Mouse (Mus musculus) intestine, embryonic 16.5 days (tissue): ENCODE results near the gene Arpc5l. TPM values are rescaled to one million over a fixed set of nuclear protein-coding genes. Genes with fewer than 3 reads are reported as not detected.

Experiments used
- ATAC-seq: fragments of 200-750 bp; cut with Nextera tagmentation; 2 replicates; pipeline ENCODE4 v1.8.0; 2017; ENCODE audit warnings: moderate TSS enrichment, moderate library complexity
- H3K27ac ChIP-seq: fragments of 300-500 bp; sonication (generic); 2 replicates; pipeline ENCODE4 v1.5.1; 2014; ENCODE audit warnings: mild to moderate bottlenecking, low read length
- H3K27me3 ChIP-seq: fragments of 300-500 bp; sonication (generic); replicated peaks from 2 replicates; pipeline ENCODE4 v1.6.1; 2014; ENCODE audit warnings: low read length, control low read depth, mixed read lengths; ENCODE audit not compliant: control insufficient read depth, insufficient read depth
- H3K36me3 ChIP-seq: fragments of 300-500 bp; sonication (generic); 2 replicates; pipeline ENCODE4 v1.6.1; 2014; ENCODE audit warnings: low read length, control low read depth; ENCODE audit not compliant: control insufficient read depth, insufficient read depth
- H3K4me1 ChIP-seq: fragments of 300-500 bp; sonication (generic); 2 replicates; pipeline ENCODE4 v1.6.1; 2014; ENCODE audit warnings: low read length, control low read depth, mixed read lengths; ENCODE audit not compliant: control insufficient read depth, insufficient read depth
- H3K4me2 ChIP-seq: fragments of 300-500 bp; sonication (generic); 2 replicates; pipeline ENCODE4 v1.6.1; 2014; ENCODE audit warnings: low read depth, low read length, control low read depth
- H3K4me3 ChIP-seq: fragments of 300-500 bp; sonication (generic); 2 replicates; pipeline ENCODE4 v1.5.1; 2014; ENCODE audit warnings: mild to moderate bottlenecking, low read length
- H3K9ac ChIP-seq: fragments of 300-500 bp; sonication (generic); 2 replicates; pipeline ENCODE4 v1.6.1; 2014; ENCODE audit warnings: low read depth, low read length
- H3K9me3 ChIP-seq: fragments of 300-500 bp; sonication (generic); 2 replicates; pipeline ENCODE4 v1.6.1; 2016; ENCODE audit warnings: low read length, control low read depth; ENCODE audit not compliant: control insufficient read depth
- WGBS: fragments of 180-500 bp; shearing (Covaris S2); extraction: QIAGEN DNeasy Blood & Tissue Kit; methylation state at CpG from one replicate; pipeline ENCODE4 v1.1.7; 2014; 5-methylcytosine and 5-hydroxymethylcytosine counted together
- polyA plus RNA-seq: library from polyadenylated mRNA; unstranded; fragments of >200 nt; fragmentation: Nextera tagmentation; extraction: Ambion mirVana; gene quantifications from 2 replicates; pipeline ENCODE4 v1.2.1, GENCODE M21; 2015

Arpc5l gene
- polyA plus RNA-seq, 1 experiment from 2014 or later, result 92.7 TPM

DNA sequence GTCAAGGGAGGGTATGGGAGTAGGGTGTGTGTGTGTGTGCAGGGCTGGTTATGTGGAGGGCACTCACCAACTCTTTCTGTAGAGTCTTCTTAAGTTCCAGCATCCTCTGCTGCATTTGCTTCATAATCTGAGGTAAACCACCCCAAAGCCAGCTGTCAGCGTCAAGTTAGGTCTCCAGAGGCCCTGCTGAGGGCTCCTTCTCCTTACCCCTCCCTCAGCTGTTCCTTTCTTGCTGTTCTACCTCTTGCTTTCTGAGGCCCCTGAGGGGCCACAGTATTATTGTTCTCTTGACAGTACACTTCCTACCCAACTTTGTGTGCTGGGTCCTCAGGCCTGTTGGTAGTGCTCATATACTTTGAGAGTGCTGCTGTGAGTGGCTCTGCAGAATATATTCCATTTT is 14.9 kb downstream of the Arpc5l start:
- H3K4me1 ChIP-seq, result no peaks in the 10 kb centered on the region
- H3K9me3 ChIP-seq, result no peaks in the 10 kb centered on the region
- no peak overlapping the region for H3K4me2 ChIP-seq
- H3K4me3 ChIP-seq, result no peak overlapping the region
- H3K27ac ChIP-seq, result no peak overlapping the region
- no peak overlapping the region for H3K9ac ChIP-seq
- no peak for ATAC-seq
- peaks cover 11% of the 10 kb centered on the region for H3K36me3 ChIP-seq
- H3K27me3 ChIP-seq, result no peaks in the 10 kb centered on the region
- WGBS, result 83% methylated on average over 1 of the region's 1 CpGs

DNA sequence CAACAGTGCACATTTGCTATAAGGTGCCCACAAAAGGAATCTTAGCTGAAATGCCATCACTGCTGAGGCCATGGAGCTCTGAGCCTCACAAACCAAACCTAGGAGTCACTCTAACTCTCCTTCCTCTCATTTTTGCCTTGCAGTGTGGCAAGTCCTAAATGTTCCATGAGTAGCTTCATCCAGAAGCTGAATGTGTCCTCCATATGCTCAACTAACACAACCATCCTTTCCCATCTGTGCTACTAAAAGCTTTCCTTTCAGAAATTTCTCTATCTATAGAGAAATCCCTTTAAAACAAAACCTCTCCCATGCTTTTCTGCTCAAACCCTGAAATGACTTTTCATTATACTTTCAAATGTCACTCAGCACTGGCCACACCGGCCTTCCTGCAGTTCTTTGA is 26.5 kb downstream of the Arpc5l start:
- Histone ChIP-seq H3K4me1 (no peaks in the 10 kb centered on the region), H3K4me3 (no peak overlapping the region), H3K36me3 (peaks cover 17% of the 10 kb centered on the region), H3K4me2 (no peak overlapping the region), H3K9ac (no peak overlapping the region), H3K9me3 (no peaks in the 10 kb centered on the region), H3K27me3 (no peaks in the 10 kb centered on the region), H3K27ac (no peak overlapping the region)
- WGBS, result 91% methylated on average over 1 of the region's 1 CpGs
- ATAC-seq, result no peak

DNA sequence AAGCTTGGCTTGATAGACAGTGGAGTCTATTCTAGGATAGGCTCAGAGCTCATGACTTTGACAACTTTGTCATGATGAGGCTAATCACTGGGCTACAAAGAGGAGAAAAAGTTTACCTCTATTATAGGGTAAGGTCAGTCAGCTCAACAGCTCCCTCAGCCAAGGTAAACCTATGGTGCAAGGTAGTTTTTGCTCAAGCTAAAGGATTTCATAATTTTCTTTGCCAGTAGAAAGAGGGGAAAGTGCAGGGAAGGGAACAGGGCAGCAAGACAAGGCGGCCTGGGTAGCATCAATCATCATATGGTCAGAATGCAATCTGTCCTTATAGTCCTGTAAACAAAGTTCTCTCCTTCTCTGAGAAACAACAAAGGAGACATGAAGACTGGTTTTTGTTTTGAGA is 35.1 kb downstream of the Arpc5l start:
- no peaks in the 10 kb centered on the region for H3K9me3 ChIP-seq
- WGBS, result 89% methylated on average over 1 of the region's 1 CpGs

DNA sequence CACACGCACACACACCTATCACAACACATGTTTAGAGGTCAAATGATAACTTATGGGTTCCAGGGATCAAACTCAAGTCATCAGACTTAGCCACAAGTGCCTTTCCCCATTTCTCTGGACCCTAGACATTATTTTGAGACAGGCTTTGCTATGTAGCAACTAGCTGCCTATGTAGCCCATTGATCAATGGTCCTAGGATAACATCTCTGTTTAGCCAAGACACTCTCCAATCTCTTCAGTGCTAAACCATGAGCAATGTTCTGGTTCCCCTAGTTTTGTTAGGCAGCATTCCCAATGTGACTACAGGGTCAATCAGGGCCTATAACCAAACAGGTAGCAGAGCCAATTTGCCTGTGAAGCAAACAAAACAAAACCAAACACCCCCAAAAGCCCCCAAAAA is 43.4 kb downstream of the Arpc5l start:
- no peak overlapping the region for H3K9ac ChIP-seq
- no peaks in the 10 kb centered on the region for H3K9me3 ChIP-seq
- no peak overlapping the region for H3K4me2 ChIP-seq
- H3K4me1 ChIP-seq, result no peaks in the 10 kb centered on the region
- peaks cover 6% of the 10 kb centered on the region; the same call in 1 of the 2 replicates for H3K36me3 ChIP-seq
- H3K27me3 ChIP-seq, result no peaks in the 10 kb centered on the region
- ATAC-seq, result no peak
- no peak overlapping the region for H3K4me3 ChIP-seq
- WGBS, result 96% methylated on average over 1 of the region's 1 CpGs
- H3K27ac ChIP-seq, result no peak overlapping the region

More for the DNA sequence above, 35.1 kb downstream of the Arpc5l start:
- Histone ChIP-seq H3K4me3 (no peak overlapping the region), H3K27me3 (no peaks in the 10 kb centered on the region), H3K36me3 (no peaks in the 10 kb centered on the region), H3K4me2 (no peak overlapping the region), H3K9ac (no peak overlapping the region), H3K27ac (no peak overlapping the region), H3K4me1 (no peaks in the 10 kb centered on the region)
- ATAC-seq, result no peak

DNA sequence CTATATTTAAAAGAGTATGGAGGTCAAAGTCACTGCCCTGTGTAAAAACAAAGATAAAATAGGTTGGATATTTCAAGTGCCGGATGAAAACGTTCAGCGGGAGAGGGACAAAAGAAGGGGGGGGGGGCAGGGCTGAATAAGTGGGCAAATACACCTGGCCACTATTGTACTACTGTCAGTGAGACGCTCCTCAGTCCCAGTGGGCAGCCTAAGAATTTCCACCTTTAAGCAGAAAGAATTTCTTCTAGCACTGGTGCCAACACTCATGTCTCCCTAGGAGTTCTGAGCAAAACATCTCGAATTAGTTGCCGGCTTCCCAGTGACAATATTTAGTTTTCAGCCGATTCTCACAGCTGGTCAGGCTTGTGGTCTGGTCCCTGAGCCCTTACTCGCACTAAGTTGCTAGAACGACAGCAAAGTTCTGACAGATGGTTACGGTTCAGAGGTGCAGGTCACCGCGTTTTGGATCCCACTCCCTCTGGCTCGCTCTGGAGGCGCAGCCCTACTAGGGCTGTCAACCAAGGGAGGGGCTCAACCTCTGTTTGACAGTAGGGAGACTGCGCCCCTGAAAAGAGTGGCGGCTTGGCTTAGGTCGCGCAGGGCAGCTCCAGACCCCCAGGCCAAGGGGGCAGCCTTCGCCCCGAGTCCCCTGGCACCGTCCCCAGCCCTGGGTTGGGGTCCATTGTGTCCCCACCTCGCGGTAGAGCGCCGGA is 59.7 kb downstream of the Arpc5l start:
- Histone ChIP-seq H3K4me2 (peak overlapping the region; percentile 77), H3K36me3 (no peaks in the 10 kb centered on the region), H3K9ac (peak overlapping the region; percentile 98), H3K4me1 (no peaks in the 10 kb centered on the region), H3K9me3 (no peaks in the 10 kb centered on the region), H3K4me3 (peak overlapping the region; percentile 97), H3K27ac (peak overlapping the region; percentile 96), H3K27me3 (no peaks in the 10 kb centered on the region)
- peak; percentile 83 for ATAC-seq
- WGBS, result 4% methylated on average over 25 of the region's 25 CpGs

Other genes with a start within 250 kb of the Arpc5l start
- 1.4 and 1.7 TPM in 2 replicates for gene Nr6a1, start 77.7 kb upstream of the Arpc5l start, polyA plus RNA-seq
- gene Olfml2a, start 73.4 kb upstream of the Arpc5l start, polyA plus RNA-seq, result 1.8 and 2.1 TPM in 2 replicates
- 1.4 and 1.7 TPM in 2 replicates for gene Wdr38, start 7.9 kb upstream of the Arpc5l start, polyA plus RNA-seq
- gene Rpl35, start 276 bp downstream of the Arpc5l start, polyA plus RNA-seq, result 800 and 859 TPM in 2 replicates
- 29.9 and 30.4 TPM in 2 replicates for gene Golga1, start 60.2 kb downstream of the Arpc5l start, polyA plus RNA-seq
- gene Scai, start 185.4 kb downstream of the Arpc5l start, polyA plus RNA-seq, result 3.9 and 4.2 TPM in 2 replicates
- gene Ppp6c, start 221.1 kb downstream of the Arpc5l start, polyA plus RNA-seq, result 70.4 and 72.4 TPM in 2 replicates